Mouse (Mus musculus): ENCODE measurements around the gene Iffo2. TPM values are rescaled to one million over a fixed set of nuclear protein-coding genes. Genes with fewer than 3 reads are reported as not detected.

Iffo2 gene
- polyA plus RNA-seq, 1 experiment from 2014 or later = 3.3 TPM

DNA sequence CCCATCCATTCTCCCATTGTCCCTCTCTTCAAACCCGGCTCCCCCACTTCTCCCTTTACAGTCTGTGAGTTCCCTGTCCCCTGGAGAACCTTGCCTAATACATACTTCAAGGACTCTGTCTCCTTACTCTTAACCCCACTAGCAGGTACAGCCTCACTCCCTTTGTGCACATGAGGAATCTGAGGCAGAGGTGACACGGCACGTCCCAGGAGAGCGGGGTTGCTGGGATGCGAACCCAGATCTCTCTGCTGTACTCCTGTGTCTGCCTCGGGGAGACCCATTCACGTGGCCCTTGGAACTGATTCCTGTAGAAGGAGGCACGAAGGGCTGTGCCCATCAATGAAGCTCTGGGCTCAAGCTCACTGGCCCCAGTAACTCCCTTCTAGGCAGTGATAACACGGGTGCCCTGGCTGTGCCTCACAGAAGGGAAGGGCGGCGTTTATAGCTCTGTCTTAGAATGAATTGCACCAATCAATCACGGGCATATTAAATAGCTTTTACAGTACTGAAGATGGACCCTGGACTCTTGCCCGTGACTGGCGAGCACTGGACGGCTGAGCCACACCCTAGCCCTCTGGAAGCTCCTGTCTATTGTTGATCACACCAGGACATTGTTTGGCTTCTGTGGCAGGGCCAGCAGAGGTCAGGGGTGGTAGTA, 119.9 kb downstream of the Iffo2 start:
- Histone ChIP-seq H3K9me3 (ENCODE audit: control insufficient read depth, low read length) (no peaks in the 10 kb centered on the region), H3K4me3 (ENCODE audit: low read depth, low read length) (no peak overlapping the region), H3K9ac (ENCODE audit: low read length) (no peak overlapping the region), H3K4me1 (ENCODE audit: control insufficient read depth, insufficient read depth, low read length) (no peaks in the 10 kb centered on the region), H3K27ac (ENCODE audit: low read depth, low read length) (no peak overlapping the region), H3K36me3 (ENCODE audit: control insufficient read depth, insufficient read depth, low read length) (peaks cover 5% of the 10 kb centered on the region; the same call in 1 of the 2 replicates), H3K27me3 (ENCODE audit: control insufficient read depth, insufficient read depth, low read length) (no peaks in the 10 kb centered on the region), H3K4me2 (no peak overlapping the region)
- DNase-seq (ENCODE audit: low spot score, missing footprints) (no peak), ATAC-seq (ENCODE audit: low FRiP score) (no peak)
- WGBS = 84% methylated on average over 15 of the region's 15 CpGs

GRCm38 (mm10) chr4:139650907-139651306, 120.6 kb downstream of the Iffo2 start:
- 76% methylated on average over 11 of the region's 11 CpGs for WGBS
- Histone ChIP-seq H3K9me3 (ENCODE audit: control insufficient read depth, low read length) (no peaks in the 10 kb centered on the region), H3K4me3 (ENCODE audit: low read depth, low read length) (no peak overlapping the region), H3K9ac (ENCODE audit: low read length) (no peak overlapping the region), H3K27me3 (ENCODE audit: control insufficient read depth, insufficient read depth, low read length) (no peaks in the 10 kb centered on the region), H3K4me1 (ENCODE audit: control insufficient read depth, insufficient read depth, low read length) (no peaks in the 10 kb centered on the region), H3K4me2 (no peak overlapping the region), H3K36me3 (ENCODE audit: control insufficient read depth, insufficient read depth, low read length) (peaks cover 5% of the 10 kb centered on the region; the same call in 1 of the 2 replicates), H3K27ac (ENCODE audit: low read depth, low read length) (no peak overlapping the region)
- DNase-seq (ENCODE audit: low spot score, missing footprints) (no peak), ATAC-seq (ENCODE audit: low FRiP score) (no peak)

DNA sequence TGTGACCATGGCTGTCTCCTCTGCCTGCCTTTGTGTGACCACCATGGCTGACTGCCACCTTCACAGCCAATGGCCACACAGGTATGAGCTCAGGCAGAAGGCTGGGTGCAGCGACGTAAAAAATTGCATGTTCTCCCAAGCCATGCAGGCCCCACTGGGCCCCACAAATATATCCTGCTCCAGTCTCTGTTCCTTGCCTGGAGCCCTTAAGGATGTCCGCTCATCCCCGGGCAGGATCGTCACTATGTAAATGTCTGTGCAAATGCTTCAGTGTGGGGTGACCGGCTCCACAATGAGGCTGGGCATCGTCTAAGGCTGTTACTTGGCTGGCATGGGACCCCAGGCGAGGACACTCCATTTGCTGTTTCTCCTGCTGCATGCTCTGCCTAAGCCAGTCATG, 122.9 kb downstream of the Iffo2 start, which contains the start of gene Tas1r2:
Tas1r2 (plus strand) TSS at position 301 of the 400 bp plus-strand sequence.
- Histone ChIP-seq H3K27me3 (ENCODE audit: control insufficient read depth, insufficient read depth, low read length) (no peaks in the 10 kb centered on the region), H3K4me2 (no peak within 1 kb of the TSS), H3K4me3 (ENCODE audit: low read depth, low read length) (no peak within 1 kb of the TSS), H3K36me3 (ENCODE audit: control insufficient read depth, insufficient read depth, low read length) (peaks cover 5% of the 10 kb centered on the region; the same call in 1 of the 2 replicates), H3K4me1 (ENCODE audit: control insufficient read depth, insufficient read depth, low read length) (no peaks in the 10 kb centered on the region), H3K27ac (ENCODE audit: low read depth, low read length) (no peak within 1 kb of the TSS), H3K9me3 (ENCODE audit: control insufficient read depth, low read length) (no peaks in the 10 kb centered on the region), H3K9ac (ENCODE audit: low read length) (no peak within 1 kb of the TSS)
- no peak for DNase-seq (ENCODE audit: low spot score, missing footprints)
- WGBS = 89% methylated on average over 8 of the region's 8 CpGs
- ATAC-seq (ENCODE audit: low FRiP score) = no peak

GRCm38 (mm10) chr4:139661897-139662296, 131.5 kb downstream of the Iffo2 start:
- no peaks in the 10 kb centered on the region for H3K4me1 ChIP-seq (ENCODE audit: control insufficient read depth, insufficient read depth, low read length)
- no peak for ATAC-seq (ENCODE audit: low FRiP score)

DNA sequence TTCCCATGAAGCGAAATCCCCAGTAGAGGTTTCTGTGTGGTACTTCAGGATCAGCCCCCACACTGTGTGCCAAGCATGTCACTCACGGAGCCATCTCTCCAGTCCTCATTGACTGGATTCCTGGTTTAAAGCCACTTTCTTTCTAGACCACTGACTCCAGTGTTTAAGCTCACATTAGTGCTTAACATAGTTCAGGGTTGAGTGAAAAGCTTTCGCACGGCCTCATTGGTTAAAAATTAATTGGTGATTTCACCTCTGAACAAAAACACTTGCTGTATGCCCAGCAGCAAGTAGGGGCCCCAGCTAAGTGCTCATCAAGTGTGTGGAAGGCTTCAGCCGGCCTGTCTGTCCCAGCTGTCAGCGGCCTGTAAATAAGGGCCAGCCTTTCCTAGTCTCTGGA, 137.3 kb downstream of the Iffo2 start:
- no peak for DNase-seq (ENCODE audit: low spot score, missing footprints)
- ATAC-seq (ENCODE audit: low FRiP score) = no peak
- H3K9me3 ChIP-seq (ENCODE audit: control insufficient read depth, low read length) = no peaks in the 10 kb centered on the region
- no peak overlapping the region for H3K4me3 ChIP-seq (ENCODE audit: low read depth, low read length)
- no peaks in the 10 kb centered on the region for H3K27me3 ChIP-seq (ENCODE audit: control insufficient read depth, insufficient read depth, low read length)
- H3K27ac ChIP-seq (ENCODE audit: low read depth, low read length) = no peak overlapping the region
- H3K4me2 ChIP-seq = no peak overlapping the region
- no peak overlapping the region for H3K9ac ChIP-seq (ENCODE audit: low read length)
- H3K36me3 ChIP-seq (ENCODE audit: control insufficient read depth, insufficient read depth, low read length) = no peaks in the 10 kb centered on the region
- no peaks in the 10 kb centered on the region for H3K4me1 ChIP-seq (ENCODE audit: control insufficient read depth, insufficient read depth, low read length)
- WGBS = 64% methylated on average over 6 of the region's 6 CpGs

More at GRCm38 (mm10) chr4:139661897-139662296, 131.5 kb downstream of the Iffo2 start:
- WGBS = 90% methylated on average over 14 of the region's 14 CpGs
- no peaks in the 10 kb centered on the region for H3K27me3 ChIP-seq (ENCODE audit: control insufficient read depth, insufficient read depth, low read length)
- H3K36me3 ChIP-seq (ENCODE audit: control insufficient read depth, insufficient read depth, low read length) = no peaks in the 10 kb centered on the region
- no peak overlapping the region for H3K9ac ChIP-seq (ENCODE audit: low read length)
- DNase-seq (ENCODE audit: low spot score, missing footprints) = no peak
- no peak overlapping the region for H3K27ac ChIP-seq (ENCODE audit: low read depth, low read length)
- no peak overlapping the region for H3K4me2 ChIP-seq
- H3K4me3 ChIP-seq (ENCODE audit: low read depth, low read length) = no peak overlapping the region
- no peaks in the 10 kb centered on the region for H3K9me3 ChIP-seq (ENCODE audit: control insufficient read depth, low read length)

- peak; percentile 98 for DNase-seq (ENCODE audit: low spot score, missing footprints)
Measured at GRCm38 (mm10) chr4:139669847-139670246, 139.5 kb downstream of the Iffo2 start.

More at GRCm38 (mm10) chr4:139669847-139670246, 139.5 kb downstream of the Iffo2 start:
- H3K27me3 ChIP-seq (ENCODE audit: control insufficient read depth, insufficient read depth, low read length) = no peaks in the 10 kb centered on the region
- H3K9ac ChIP-seq (ENCODE audit: low read length) = no peak overlapping the region
- H3K4me1 ChIP-seq (ENCODE audit: control insufficient read depth, insufficient read depth, low read length) = no peaks in the 10 kb centered on the region
- H3K27ac ChIP-seq (ENCODE audit: low read depth, low read length) = no peak overlapping the region
- WGBS = 21% methylated on average over 6 of the region's 6 CpGs
- H3K4me2 ChIP-seq = no peak overlapping the region
- no peaks in the 10 kb centered on the region for H3K9me3 ChIP-seq (ENCODE audit: control insufficient read depth, low read length)
- ATAC-seq (ENCODE audit: low FRiP score) = peak; percentile 66
- no peak overlapping the region for H3K4me3 ChIP-seq (ENCODE audit: low read depth, low read length)
- H3K36me3 ChIP-seq (ENCODE audit: control insufficient read depth, insufficient read depth, low read length) = no peaks in the 10 kb centered on the region

Small RNAs within 50 kb of the gene (microRNA-seq; reads per million reads assigned to microRNA genes)
- gene Gm25571 (not detected), gene Mir7020 (not detected)

Other genes with a start within 250 kb of the Iffo2 start
- gene Pqlc2, start 219.8 kb upstream of the Iffo2 start, polyA plus RNA-seq (2014; fragmentation: Nextera tagmentation; extraction: Ambion mirVana) = 12.7 and 12.9 TPM in 2 replicates
- gene Akr7a5, start 219.8 kb upstream of the Iffo2 start, polyA plus RNA-seq (2014; fragmentation: Nextera tagmentation; extraction: Ambion mirVana) = 71.6 and 78.5 TPM in 2 replicates
- 114 and 122 TPM in 2 replicates for gene Mrto4, start 178.0 kb upstream of the Iffo2 start, polyA plus RNA-seq (2014; fragmentation: Nextera tagmentation; extraction: Ambion mirVana)
- 18.1 and 18.8 TPM in 2 replicates for gene Emc1, start 178.0 kb upstream of the Iffo2 start, polyA plus RNA-seq (2014; fragmentation: Nextera tagmentation; extraction: Ambion mirVana)
- gene Ubr4, start 177.9 kb upstream of the Iffo2 start, polyA plus RNA-seq (2014; fragmentation: Nextera tagmentation; extraction: Ambion mirVana) = 63.6 and 79.2 TPM in 2 replicates
- not detected in 2 replicates for gene Gm21969, start 72.6 kb downstream of the Iffo2 start, polyA plus RNA-seq (2014; fragmentation: Nextera tagmentation; extraction: Ambion mirVana)
- gene Aldh4a1, start 92.3 kb downstream of the Iffo2 start, polyA plus RNA-seq (2014; fragmentation: Nextera tagmentation; extraction: Ambion mirVana) = 9.9 and 11.2 TPM in 2 replicates
- not detected in 2 replicates for gene Tas1r2, start 123.0 kb downstream of the Iffo2 start, polyA plus RNA-seq (2014; fragmentation: Nextera tagmentation; extraction: Ambion mirVana)

Data from midbrain, embryonic 11.5 days (tissue).